Mouse (Mus musculus): ENCODE measurements around the gene Klra7.
"Not testable (repeated sequence)": the region's sequence is repeated elsewhere in the genome, so short reads cannot be mapped to it uniquely, and the experiment has no call there.

The Klra7 gene

GRCm38 (mm10) chr6:130233222-130233621 is at the start of gene Klra7:
Gene Klra7, minus strand, starts transcription at chr6:130233322.
- no peak for DNase-seq (ENCODE audit: low read depth, low spot score)

- not testable (repeated sequence) for DNase-seq (ENCODE audit: low read depth, low spot score)
Measured at GRCm38 (mm10) chr6:130281828-130282227, 48.7 kb upstream of the Klra7 start, which contains the start of gene Klra10. Gene Klra10, minus strand, starts transcription at chr6:130281928.

GRCm38 (mm10) chr6:130255326-130255725 is 22.2 kb upstream of the Klra7 start:
- no peak for DNase-seq (ENCODE audit: low read depth, low spot score)

GRCm38 (mm10) chr6:130237536-130237935 is 4.4 kb upstream of the Klra7 start:
- DNase-seq (ENCODE audit: low read depth, low spot score): no peak

- no peak for DNase-seq (ENCODE audit: low read depth, low spot score)
Measured at GRCm38 (mm10) chr6:130236635-130237034, 3.5 kb upstream of the Klra7 start.

- DNase-seq (ENCODE audit: low read depth, low spot score): not testable (repeated sequence)
Measured at GRCm38 (mm10) chr6:130197453-130197852, 35.7 kb downstream of the Klra7 start.

GRCm38 (mm10) chr6:130193012-130193411 is 40.1 kb downstream of the Klra7 start, which contains the start of gene Klra9:
Gene Klra9, minus strand, starts transcription at chr6:130193112.
- not testable (repeated sequence) for DNase-seq (ENCODE audit: low read depth, low spot score)
